20 mouse cellular contexts compared by ENCODE assay signal in the genomic region with DNA sequence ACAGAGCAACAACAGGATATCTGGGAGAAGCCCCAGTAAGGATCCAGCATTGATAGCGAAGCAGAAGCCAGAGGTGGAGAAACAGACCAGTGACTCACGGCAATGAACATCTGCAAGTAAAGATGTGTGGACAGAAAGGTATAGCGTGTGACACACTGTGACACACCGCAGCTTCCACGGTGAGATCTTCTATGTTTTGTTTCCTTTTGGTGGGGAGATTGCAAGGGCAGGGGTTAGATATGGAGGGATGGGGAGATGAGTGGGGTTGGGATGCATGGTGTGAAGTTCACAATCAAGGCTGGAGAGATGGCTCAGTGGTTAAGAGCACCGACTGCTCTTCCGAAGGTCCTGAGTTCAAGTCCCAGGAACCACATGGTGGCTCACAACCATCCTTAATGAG. TPM values are rescaled to one million over a fixed set of nuclear protein-coding genes. Genes with fewer than 3 reads are reported as not detected.
DNase-seq lines count a peak whose midpoint lies in the region; ATAC-seq and TF ChIP-seq lines count a peak whose summit lies in the region.
"Had no signal": no experiment of that assay in that cellular context is flagged by ENCODE, and none has a peak within 500 bp of the region (broad histone marks: within the 10 kb centered on the region; RNA-seq: fewer than 3 reads in every experiment).

No protein-coding gene starts in this region.

- H3K36me3 ChIP-seq in lung, embryonic 15.5 days = no peaks in the 10 kb centered on the region
- no peaks in the 10 kb centered on the region for H3K36me3 ChIP-seq in lung, postnatal 0 days (ENCODE audit: insufficient read depth, low read length)
- H3K36me3 ChIP-seq in forebrain, embryonic 13.5 days (ENCODE audit: poor library complexity, severe bottlenecking) = peaks cover 8% of the 10 kb centered on the region; the same call in 1 of the 2 replicates
- H3K36me3 ChIP-seq: embryonic facial prominence, embryonic 12.5 days; G1E had no signal

- TF ChIP-seq CTCF in lung, adult 2 months (IDR thresholded peaks at IDR 0.05; ENCODE audit: insufficient read depth, low read length) = no peak
- TF ChIP-seq CTCF in lung, postnatal 0 days (IDR thresholded peaks at IDR 0.05) = no peak

- no peak for DNase-seq in lung, adult 2 months
- no peak for DNase-seq in lung, postnatal 0 days (ENCODE audit: low spot score)
- no peak for DNase-seq in lung, postnatal 36 days
- DNase-seq: adrenal gland, adult 8-10 months; adrenal gland, postnatal 14 days; B cell, adult 2 months; cerebellum, adult 11-12 months; cerebellum, adult 2 months; cerebellum, adult 9-10 months; cerebellum, postnatal 10 days; cerebellum, postnatal 25 days had no signal

- H3K4me3 ChIP-seq in lung, embryonic 15.5 days = no peak overlapping the region
- no peak overlapping the region for H3K4me3 ChIP-seq in lung, adult 2 months (replicated peaks; ENCODE audit: extremely low read depth, low read depth, low read length)
- H3K4me3 ChIP-seq in lung, postnatal 0 days (ENCODE audit: low read depth, low read length) = no peak overlapping the region
- no peak overlapping the region for H3K4me3 ChIP-seq in forebrain, embryonic 13.5 days
- H3K4me3 ChIP-seq: embryonic facial prominence, embryonic 10.5 days; embryonic facial prominence, embryonic 12.5 days had no signal

- no peaks in the 10 kb centered on the region for H3K27me3 ChIP-seq in lung, embryonic 15.5 days
- no peaks in the 10 kb centered on the region for H3K27me3 ChIP-seq in lung, postnatal 0 days (replicated peaks; ENCODE audit: insufficient read depth, low read length)
- no peaks in the 10 kb centered on the region for H3K27me3 ChIP-seq in forebrain, embryonic 13.5 days
- H3K27me3 ChIP-seq: CH12.LX; embryonic facial prominence, embryonic 12.5 days had no signal

- no peak overlapping the region for H3K9ac ChIP-seq in lung, embryonic 15.5 days
- no peak overlapping the region for H3K9ac ChIP-seq in lung, postnatal 0 days (replicated peaks; ENCODE audit: low read depth)
- H3K9ac ChIP-seq in forebrain, embryonic 13.5 days = no peak overlapping the region
- H3K9ac ChIP-seq: embryonic facial prominence, embryonic 12.5 days had no signal

- WGBS in lung, embryonic 15.5 days = 88% methylated on average over 7 of the region's 7 CpGs
- 90% methylated on average over 7 of the region's 7 CpGs for WGBS in lung, adult 2 months
- WGBS in lung, postnatal 0 days = 94% methylated on average over 7 of the region's 7 CpGs
- 96% methylated on average over 7 of the region's 7 CpGs for WGBS in forebrain, embryonic 13.5 days

- no peak for TF ChIP-seq POLR2A in lung, adult 2 months (IDR thresholded peaks at IDR 0.05; ENCODE audit: borderline replicate concordance, extremely low read depth, low read depth, low read length)

- no peaks in the 10 kb centered on the region for H3K9me3 ChIP-seq in lung, embryonic 15.5 days
- H3K9me3 ChIP-seq in lung, postnatal 0 days (ENCODE audit: low read length) = no peaks in the 10 kb centered on the region
- no peaks in the 10 kb centered on the region for H3K9me3 ChIP-seq in forebrain, embryonic 13.5 days (replicated peaks)
- H3K9me3 ChIP-seq: embryonic facial prominence, embryonic 10.5 days; embryonic facial prominence, embryonic 12.5 days; G1E had no signal

- no peak for ATAC-seq in lung, embryonic 15.5 days (ENCODE audit: borderline replicate concordance, extremely low read depth, low FRiP score, low TSS enrichment)
- ATAC-seq in lung, postnatal 0 days = no peak
- no peak for ATAC-seq in forebrain, embryonic 13.5 days
- ATAC-seq: CD4-positive, CD25-positive, alpha-beta regulatory T cell, adult 4 months; forebrain, embryonic 14.5 days; forebrain, embryonic 16.5 days had no signal

- TF ChIP-seq EP300 in lung, postnatal 0 days (IDR thresholded peaks at IDR 0.05) = no peak

- H3K4me2 ChIP-seq in lung, embryonic 15.5 days = no peak overlapping the region
- no peak overlapping the region for H3K4me2 ChIP-seq in lung, postnatal 0 days (replicated peaks; ENCODE audit: low read depth, low read length)
- no peak overlapping the region for H3K4me2 ChIP-seq in forebrain, embryonic 13.5 days
- H3K4me2 ChIP-seq: embryonic facial prominence, embryonic 12.5 days had no signal

- H3K4me1 ChIP-seq in lung, embryonic 15.5 days = peaks cover 6% of the 10 kb centered on the region; the same call in 1 of the 2 replicates
- no peaks in the 10 kb centered on the region; the same call in 1 of the 2 replicates for H3K4me1 ChIP-seq in lung, adult 2 months (ENCODE audit: control insufficient read depth, insufficient read depth, low read length)
- no peaks in the 10 kb centered on the region for H3K4me1 ChIP-seq in lung, postnatal 0 days (ENCODE audit: insufficient read depth, low read depth, low read length)
- H3K4me1 ChIP-seq in forebrain, embryonic 13.5 days = no peaks in the 10 kb centered on the region
- H3K4me1 ChIP-seq: embryonic facial prominence, embryonic 12.5 days had no signal

- peak overlapping the region; percentile 68 for H3K27ac ChIP-seq in lung, embryonic 15.5 days
- peak overlapping the region; percentile 15; the same call in 1 of the 2 replicates for H3K27ac ChIP-seq in lung, postnatal 0 days (ENCODE audit: low read length)
- no peak overlapping the region for H3K27ac ChIP-seq in forebrain, embryonic 13.5 days
- H3K27ac ChIP-seq: embryonic facial prominence, embryonic 10.5 days; embryonic facial prominence, embryonic 12.5 days had no signal

RNA-seq across cellular contexts. Expression of gene Slc35e3, which starts 16.0 kb away (rescaled TPM):
- 17.5 and 18.5 TPM in 2 replicates for polyA plus RNA-seq in lung, embryonic 15.5 days (2015; fragmentation: Nextera tagmentation; extraction: Ambion mirVana)
- polyA plus RNA-seq in lung, adult 2 months (2012; rRNA removed) = 15.8 and 19.1 TPM in 2 replicates
- polyA plus RNA-seq in lung, postnatal 0 days (2015; fragmentation: Nextera tagmentation; extraction: Ambion mirVana) = 16.7 and 17.2 TPM in 2 replicates
- 25.5 and 26.2 TPM in 2 replicates for polyA plus RNA-seq in forebrain, embryonic 13.5 days (2015; fragmentation: Nextera tagmentation; extraction: Ambion mirVana)

RNA-seq across cellular contexts. Expression of gene Mdm2, which starts 19.6 kb away (rescaled TPM):
- 38.5 and 47.7 TPM in 2 replicates for polyA plus RNA-seq in lung, embryonic 15.5 days (2015; fragmentation: Nextera tagmentation; extraction: Ambion mirVana)
- polyA plus RNA-seq in lung, adult 2 months (2012; rRNA removed) = 39.0 and 39.7 TPM in 2 replicates
- 22.7 and 28.9 TPM in 2 replicates for polyA plus RNA-seq in lung, postnatal 0 days (2015; fragmentation: Nextera tagmentation; extraction: Ambion mirVana)
- polyA plus RNA-seq in forebrain, embryonic 13.5 days (2015; fragmentation: Nextera tagmentation; extraction: Ambion mirVana) = 59.3 and 61.8 TPM in 2 replicates
